Mouse (Mus musculus): Measurements from ENCODE around the gene Morc3. TPM values are rescaled to one million over a fixed set of nuclear protein-coding genes. Genes with fewer than 3 reads are reported as not detected.
"Not testable (repeated sequence)": the region's sequence is repeated elsewhere in the genome, so short reads cannot be mapped to it uniquely, and the experiment has no call there.

Morc3 gene
- total RNA-seq, 2 experiments from 2014 or later, result 10.5 to 16.8 TPM

- DNase-seq, result no peak
- intact Hi-C loops (cut with DNase I; ENCODE audit: low total_unique reads), result no loop called here
Measured at GRCm38 (mm10) chr16:93816861-93817260, 15.1 kb upstream of the Morc3 start.

DNA sequence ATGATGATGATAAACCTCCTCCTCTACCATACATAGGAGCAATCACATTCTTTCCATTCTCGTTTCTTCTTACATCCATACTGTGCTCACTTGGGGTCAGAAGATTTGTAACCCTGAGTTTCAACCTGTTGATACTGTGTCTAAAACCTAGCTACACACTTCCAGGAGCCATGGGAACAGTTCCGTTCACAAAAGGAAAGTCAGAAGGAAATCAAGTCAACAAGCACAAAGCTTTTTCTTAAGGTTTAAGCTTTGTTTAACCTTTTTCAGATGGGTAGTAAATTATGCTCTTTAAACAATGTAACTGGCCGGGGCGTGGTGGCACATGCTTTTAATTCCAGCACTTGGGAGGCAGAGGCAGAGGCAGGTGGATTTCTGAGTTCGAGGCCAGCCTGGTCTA, 14.6 kb upstream of the Morc3 start:
- intact Hi-C loops (cut with DNase I; ENCODE audit: low total_unique reads), result no loop called here
- no peak for DNase-seq

- intact Hi-C loops (cut with DNase I; ENCODE audit: low total_unique reads), result no loop called here
- no peak for DNase-seq
Measured at GRCm38 (mm10) chr16:93818691-93819324, 13.1 kb upstream of the Morc3 start.

- intact Hi-C loops (cut with DNase I; ENCODE audit: low total_unique reads), result no loop called here
- no peak for DNase-seq
Measured at GRCm38 (mm10) chr16:93819325-93819696, 12.6 kb upstream of the Morc3 start.

DNA sequence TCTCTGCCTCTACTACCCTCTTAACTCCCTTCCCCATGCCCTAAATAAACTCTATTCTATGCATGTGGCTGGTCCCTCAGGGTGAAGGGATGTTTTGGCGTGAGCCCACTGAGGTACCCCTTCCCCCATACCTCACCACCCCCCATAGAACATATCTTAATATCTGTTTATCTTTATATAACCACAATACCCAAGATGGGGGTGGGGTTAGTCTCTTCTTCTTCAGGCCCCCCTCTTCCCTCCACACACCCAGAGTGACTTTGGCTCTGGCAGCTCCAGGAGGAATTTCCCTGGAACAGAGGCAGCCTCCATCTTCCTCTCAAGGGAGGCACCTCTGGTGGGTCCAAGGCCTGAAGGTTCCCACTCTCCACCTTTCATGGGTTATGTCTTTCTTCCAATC, 11.9 kb upstream of the Morc3 start:
- intact Hi-C loops (cut with DNase I; ENCODE audit: low total_unique reads), result no loop called here
- DNase-seq, result no peak

DNA sequence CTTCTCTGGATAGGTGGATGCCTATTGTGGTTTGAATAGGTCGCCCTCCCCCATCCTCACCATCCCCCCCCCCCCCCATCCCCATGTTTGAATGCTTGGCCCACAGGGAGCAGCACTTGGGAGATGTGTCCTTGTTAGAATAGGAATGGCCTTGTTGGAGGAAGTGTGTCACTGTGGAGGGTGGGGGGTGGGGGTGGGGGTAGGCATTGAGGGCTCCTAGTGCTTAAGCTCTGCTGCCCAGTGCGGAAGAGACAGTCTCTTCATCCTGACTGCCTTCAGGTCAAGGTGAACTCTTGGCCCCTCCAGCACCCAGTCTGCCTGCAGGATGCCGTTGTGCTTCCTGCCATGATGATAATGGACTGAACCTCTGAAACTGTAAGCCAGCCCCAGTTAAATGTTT, 10.2 kb upstream of the Morc3 start:
- intact Hi-C loops (cut with DNase I; ENCODE audit: low total_unique reads), result no loop called here
- no peak for DNase-seq

DNA sequence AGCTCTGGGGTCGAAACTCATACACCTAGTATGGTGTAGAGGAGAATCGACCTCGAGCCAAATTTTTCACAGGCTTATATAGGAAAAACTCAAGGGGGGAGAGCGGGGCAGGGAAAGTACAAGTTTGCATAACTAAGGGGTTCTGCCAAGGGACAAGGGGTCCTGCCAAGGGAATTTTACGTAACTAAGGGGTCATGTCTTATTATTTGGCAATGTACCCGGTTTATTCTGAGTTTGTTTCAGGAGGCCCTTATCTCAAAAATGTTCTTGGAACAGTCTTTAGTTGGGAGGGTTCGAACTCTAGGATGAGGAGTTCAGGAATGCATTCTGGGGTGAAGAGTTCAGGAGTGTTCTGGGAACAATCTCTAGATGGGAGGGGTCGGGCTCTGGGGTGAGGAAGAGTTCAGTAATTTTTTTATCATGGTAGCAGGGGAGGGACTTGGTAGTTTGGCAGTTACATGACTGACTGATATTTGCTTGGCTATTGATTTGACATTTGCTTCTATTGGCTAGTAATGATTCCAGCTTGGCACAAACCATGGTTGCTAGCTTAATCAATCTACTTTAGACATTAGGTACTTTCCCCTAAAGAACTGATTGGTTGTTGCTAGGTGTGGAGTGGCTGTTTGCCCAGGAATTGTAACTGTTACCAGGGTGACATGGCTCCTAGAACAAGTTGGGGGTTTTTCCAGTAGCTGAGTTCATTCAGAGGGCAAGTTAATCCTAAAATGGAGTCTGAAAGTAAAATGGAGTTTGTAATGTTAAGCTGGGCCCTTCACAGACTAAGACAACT, 9.3 kb upstream of the Morc3 start:
- intact Hi-C loops (cut with DNase I; ENCODE audit: low total_unique reads); DNase-seq: not testable (repeated sequence)

DNA sequence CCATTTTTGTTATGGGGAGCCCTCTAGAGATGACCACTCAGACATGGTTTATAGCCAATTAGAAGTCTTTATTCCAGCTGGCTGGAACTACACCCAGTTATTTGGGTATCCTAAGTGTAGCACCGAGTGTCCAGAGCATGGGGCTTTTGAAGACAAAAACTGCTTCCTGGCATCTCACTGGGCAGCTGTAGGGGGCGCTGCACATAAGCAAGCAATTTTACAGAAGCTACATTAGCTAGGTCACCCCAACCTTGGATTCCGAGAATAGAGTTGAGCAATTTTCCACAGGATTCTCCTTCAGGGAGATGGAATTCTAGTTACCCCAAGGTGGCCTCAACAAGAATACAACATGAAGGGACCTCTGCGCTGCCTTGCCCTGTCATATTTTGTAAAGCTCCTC, 7.1 kb upstream of the Morc3 start:
- intact Hi-C loops (cut with DNase I; ENCODE audit: low total_unique reads), result no loop called here
- DNase-seq, result no peak

DNA sequence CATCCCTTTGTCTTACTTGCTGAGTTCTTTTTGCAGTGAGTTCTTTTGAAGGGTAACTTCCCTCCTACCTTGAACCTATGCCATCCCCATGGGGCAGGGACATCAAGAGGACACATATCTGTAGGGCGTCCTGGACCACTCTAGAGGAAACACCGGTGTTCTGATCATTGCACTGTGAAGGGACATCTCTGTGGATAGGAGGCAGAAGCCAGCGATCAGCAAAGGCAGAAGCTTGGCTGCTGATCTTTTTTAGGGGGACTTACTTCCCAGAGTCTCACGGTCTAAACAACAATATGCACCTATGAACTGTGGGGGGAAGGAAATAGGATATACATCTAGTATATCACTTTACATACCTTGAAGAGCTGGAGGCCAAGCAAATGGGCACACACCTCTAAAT, 6.5 kb upstream of the Morc3 start:
- DNase-seq, result no peak
- intact Hi-C loops (cut with DNase I; ENCODE audit: low total_unique reads), result no loop called here

DNA sequence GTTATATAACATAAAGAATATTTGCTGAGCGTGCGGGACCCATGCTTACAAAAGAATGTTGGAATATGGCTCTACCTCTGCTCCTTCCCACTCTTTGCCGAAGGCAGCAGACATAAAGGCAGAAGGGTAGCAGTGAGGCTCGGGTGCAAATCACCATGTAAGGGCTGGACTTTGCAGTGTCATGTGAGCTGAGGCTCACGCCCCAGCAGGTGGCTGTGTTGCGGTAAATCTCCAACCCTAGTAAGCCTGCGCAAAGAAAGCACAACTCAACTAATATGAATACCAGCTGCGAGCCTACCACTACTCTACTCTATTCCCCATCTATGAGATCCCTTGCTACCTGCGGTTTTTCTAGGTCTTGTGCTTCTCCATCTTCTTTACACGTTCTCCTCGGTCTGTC, 5.9 kb upstream of the Morc3 start:
- intact Hi-C loops (cut with DNase I; ENCODE audit: low total_unique reads), result no loop called here
- DNase-seq, result no peak

GRCm38 (mm10) chr16:93826478-93826877, 5.4 kb upstream of the Morc3 start:
- DNase-seq; intact Hi-C loops (cut with DNase I; ENCODE audit: low total_unique reads): not testable (repeated sequence)

DNA sequence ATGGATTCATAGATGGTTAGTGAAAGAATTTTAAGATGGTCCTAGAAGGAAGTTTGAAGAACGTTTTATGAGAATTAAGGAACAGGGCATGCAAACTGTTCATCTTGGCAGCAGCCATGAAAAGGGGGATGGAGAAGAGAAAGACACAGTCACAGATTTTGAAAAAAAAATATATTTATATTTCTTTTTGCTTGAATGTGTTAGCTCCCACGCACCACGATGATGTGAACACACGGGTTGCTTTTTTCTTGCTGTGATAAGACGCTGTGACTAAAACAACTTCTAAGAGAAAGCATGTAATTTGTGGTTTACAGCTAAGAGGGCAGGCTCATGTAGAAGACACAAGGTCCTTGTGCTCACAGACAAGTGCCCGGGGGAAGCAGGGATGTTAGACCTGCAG, 5.0 kb upstream of the Morc3 start:
- intact Hi-C loops (cut with DNase I; ENCODE audit: low total_unique reads), result no loop called here
- DNase-seq, result no peak

- no peak for DNase-seq
- intact Hi-C loops (cut with DNase I; ENCODE audit: low total_unique reads), result no loop called here
Measured at GRCm38 (mm10) chr16:93829526-93829925, 2.4 kb upstream of the Morc3 start.

DNA sequence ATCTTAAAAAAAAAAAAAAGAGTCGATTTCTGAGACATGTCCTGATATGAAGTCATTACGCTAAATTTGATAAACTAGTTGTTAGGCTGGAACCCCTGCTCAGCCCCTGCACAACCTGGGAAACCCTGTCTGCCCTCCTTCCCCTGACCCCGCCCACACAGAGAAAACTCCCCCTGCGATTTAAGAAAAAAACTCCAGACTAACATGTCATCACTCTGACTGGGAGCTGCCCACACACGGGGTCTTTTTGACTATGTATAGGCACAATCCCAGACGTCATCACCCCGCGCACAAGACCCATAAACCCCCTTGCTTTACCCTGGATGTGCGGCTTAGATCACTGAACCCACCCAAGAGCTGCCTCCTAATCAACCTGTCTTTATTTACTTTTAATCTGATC, 1.9 kb upstream of the Morc3 start:
- no peak for DNase-seq
- intact Hi-C loops (cut with DNase I; ENCODE audit: low total_unique reads), result no loop called here

DNA sequence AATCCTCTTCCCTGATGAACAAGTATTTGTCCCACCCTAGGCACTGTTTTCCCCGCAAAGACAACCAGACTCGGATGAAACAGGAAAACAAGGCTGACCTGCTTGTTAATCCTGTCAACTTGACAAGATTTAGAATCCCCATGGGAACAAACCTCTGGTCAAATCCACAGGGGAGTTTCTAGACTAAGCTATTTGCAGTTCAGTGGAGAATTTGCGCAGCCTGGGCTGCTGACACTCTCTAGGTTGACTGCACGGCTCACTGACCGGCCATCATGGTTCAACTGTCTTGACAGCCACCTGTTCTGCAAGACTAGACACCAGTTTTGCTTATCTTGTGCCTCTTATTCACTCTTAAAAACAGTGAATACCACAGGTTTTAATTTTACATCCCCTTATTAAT, 1.0 kb upstream of the Morc3 start:
- intact Hi-C loops (cut with DNase I; ENCODE audit: low total_unique reads), result no loop called here
- no peak for DNase-seq

- DNase-seq, result peak; percentile 12
- intact Hi-C loops (cut with DNase I; ENCODE audit: low total_unique reads), result no loop called here
Measured at GRCm38 (mm10) chr16:93832451-93833276, 743 bp downstream of the Morc3 start.

DNA sequence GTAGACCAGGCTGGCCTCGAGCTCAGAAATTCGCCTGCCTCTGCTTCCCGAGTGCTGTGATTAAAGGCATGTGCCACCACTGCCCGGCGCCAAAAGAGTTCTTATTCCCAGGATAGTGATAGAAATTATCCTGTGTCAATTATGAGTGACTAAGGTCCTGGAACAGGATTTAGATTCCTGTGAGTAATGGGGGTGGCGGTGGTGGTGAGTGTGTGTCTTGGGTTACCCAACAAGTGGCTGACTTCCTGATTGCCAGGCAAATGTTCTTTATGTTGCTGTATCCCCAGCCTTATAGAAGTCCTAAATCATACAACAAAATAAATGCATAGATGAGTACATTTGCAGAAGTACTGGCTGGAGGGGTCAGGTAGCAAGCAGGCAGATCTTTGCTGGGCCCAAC, 1.6 kb downstream of the Morc3 start:
- DNase-seq, result no peak

GRCm38 (mm10) chr16:93834076-93834475, 2.2 kb downstream of the Morc3 start:
- intact Hi-C loops (cut with DNase I; ENCODE audit: low total_unique reads), result no loop called here

More for the DNA sequence above, 1.6 kb downstream of the Morc3 start:
- intact Hi-C loops (cut with DNase I; ENCODE audit: low total_unique reads), result no loop called here

DNA sequence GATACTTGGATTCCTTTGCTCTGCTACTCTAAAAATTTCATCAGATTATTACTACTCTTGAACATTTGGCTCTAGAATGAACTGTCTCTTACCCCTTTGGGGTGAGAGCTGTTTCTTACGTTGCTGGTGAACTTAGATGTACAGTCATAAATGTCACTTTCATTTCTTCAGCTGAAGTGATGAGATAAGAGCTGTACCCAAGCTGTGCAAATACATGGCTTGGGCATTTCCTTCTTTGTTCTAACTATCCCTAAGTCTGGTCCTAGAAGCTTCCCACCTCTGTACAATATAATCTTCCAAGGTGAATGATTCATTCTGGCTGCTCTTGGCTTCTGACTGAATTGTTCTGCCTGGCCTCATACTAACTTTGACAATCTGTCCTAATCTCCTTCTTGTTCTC, 7.1 kb downstream of the Morc3 start:
- intact Hi-C loops (cut with DNase I; ENCODE audit: low total_unique reads), result no loop called here
- no peak for DNase-seq

More at GRCm38 (mm10) chr16:93834076-93834475, 2.2 kb downstream of the Morc3 start:
- DNase-seq, result no peak

DNA sequence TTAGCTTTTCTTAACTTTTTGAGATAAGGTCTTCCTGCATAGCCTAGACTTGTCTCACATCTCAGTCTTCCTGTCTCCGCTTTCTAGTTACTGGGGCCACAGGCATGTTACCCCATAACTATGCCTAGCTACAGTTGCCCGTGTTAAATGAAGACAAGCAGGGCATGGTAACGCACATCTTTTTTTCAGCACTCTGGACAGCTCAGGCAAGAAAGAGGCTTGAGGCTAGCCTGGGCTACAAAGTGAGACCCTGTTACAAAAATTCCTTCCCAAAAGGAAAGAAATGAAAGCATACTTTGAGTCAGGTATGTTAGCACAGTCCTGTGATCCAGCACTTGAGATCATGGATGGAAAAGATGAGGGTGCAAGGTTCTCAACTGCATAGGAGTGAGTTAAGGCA, 18.6 kb downstream of the Morc3 start:
- intact Hi-C loops (cut with DNase I; ENCODE audit: low total_unique reads), result no loop called here
- DNase-seq, result no peak

GRCm38 (mm10) chr16:93859967-93860366, 28.0 kb downstream of the Morc3 start:
- DNase-seq, result no peak
- intact Hi-C loops (cut with DNase I; ENCODE audit: low total_unique reads), result no loop called here
